Mouse (Mus musculus): ENCODE data around the gene Tunar. TPM values are rescaled to one million over a fixed set of nuclear protein-coding genes. Genes with fewer than 3 reads are reported as not detected.

Gene Tunar
- polyA plus RNA-seq, 1 experiment: not detected

DNA sequence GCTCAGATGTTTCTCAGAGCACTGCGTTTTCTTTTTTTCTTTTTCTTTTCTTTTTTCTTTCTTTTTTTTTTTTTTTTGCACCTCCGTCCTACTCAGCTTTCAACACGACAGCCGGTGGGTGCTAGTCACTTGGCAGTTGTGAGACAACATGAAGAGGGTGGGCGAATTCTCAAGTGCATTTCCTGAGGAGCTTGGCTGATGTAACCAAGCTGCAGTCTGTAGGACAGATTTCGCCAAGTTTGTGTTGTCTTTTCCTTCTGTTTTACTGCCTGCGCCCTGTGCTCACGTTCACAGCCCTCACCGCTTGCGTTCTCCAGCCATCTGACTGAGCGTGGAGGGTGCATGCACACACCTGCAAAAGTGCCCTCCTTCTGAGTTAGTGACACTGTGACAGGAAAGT, 5.3 kb upstream of the Tunar start:
- no peak overlapping the region for H3ac ChIP-seq (ENCODE audit: control insufficient read depth, insufficient read length)
- H3K4me2 ChIP-seq (ENCODE audit: low read depth): no peak overlapping the region
- no peaks in the 10 kb centered on the region for H3K36me3 ChIP-seq (ENCODE audit: control insufficient read depth, insufficient read depth)
- no peaks in the 10 kb centered on the region for H3K27me3 ChIP-seq (ENCODE audit: control insufficient read depth, insufficient read depth, insufficient read length)
- no peaks in the 10 kb centered on the region for H3K79me2 ChIP-seq (ENCODE audit: control insufficient read depth, insufficient read depth)
- H3K4me3 ChIP-seq: no peak overlapping the region
- no peak for TF ChIP-seq USF1 (IDR thresholded peaks at IDR 0.05; ENCODE audit: low read depth)
- TF ChIP-seq POLR2AphosphoS2 (IDR thresholded peaks at IDR 0.05; ENCODE audit: insufficient read length, low read depth): no peak
- TF ChIP-seq MAX (IDR thresholded peaks at IDR 0.05; ENCODE audit: low read depth): no peak
- no peak for TF ChIP-seq MYOG (IDR thresholded peaks at IDR 0.05; ENCODE audit: control insufficient read depth in 1 of 3, insufficient read depth in 1 of 3, insufficient read length in 2 of 3, low read depth in 2 of 3)
- no peak for TF ChIP-seq E2F4 (IDR thresholded peaks at IDR 0.05; ENCODE audit: insufficient read depth)
- TF ChIP-seq TCF12 (IDR thresholded peaks at IDR 0.05; ENCODE audit: insufficient read depth, poor library complexity, severe bottlenecking): no peak

DNA sequence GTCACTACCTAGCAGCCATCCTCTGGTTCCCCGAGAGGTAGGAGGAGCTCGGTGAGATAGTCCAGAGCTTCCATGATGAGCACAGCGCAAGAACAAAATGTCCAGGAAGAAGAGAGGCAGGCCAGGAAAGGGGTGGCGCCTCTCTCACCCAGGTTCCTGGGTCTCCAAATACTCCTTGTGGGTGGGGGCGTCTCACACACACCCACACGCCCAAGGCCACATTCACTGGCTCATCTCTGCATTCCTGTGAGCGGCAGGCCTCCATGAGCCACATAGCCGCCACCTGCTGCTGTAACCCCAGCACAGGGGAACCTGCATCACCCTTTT, 2.4 kb downstream of the Tunar start:
- H3K4me3 ChIP-seq: no peak overlapping the region
- H3K79me2 ChIP-seq (ENCODE audit: control insufficient read depth, insufficient read depth): no peaks in the 10 kb centered on the region
- TF ChIP-seq TCF3 (IDR thresholded peaks at IDR 0.05; ENCODE audit: insufficient read length, low read depth): no peak
- no peak for TF ChIP-seq CEBPB (IDR thresholded peaks at IDR 0.05; ENCODE audit: insufficient read depth, poor library complexity, severe bottlenecking)
- no peak for TF ChIP-seq MAX (IDR thresholded peaks at IDR 0.05; ENCODE audit: low read depth)
- TF ChIP-seq E2F4 (IDR thresholded peaks at IDR 0.05; ENCODE audit: insufficient read depth): no peak
- no peak for TF ChIP-seq POLR2AphosphoS2 (IDR thresholded peaks at IDR 0.05; ENCODE audit: insufficient read length, low read depth)
- no peak for TF ChIP-seq TCF12 (IDR thresholded peaks at IDR 0.05; ENCODE audit: insufficient read depth, poor library complexity, severe bottlenecking)
- no peak for TF ChIP-seq MYOD1 (IDR thresholded peaks at IDR 0.05; ENCODE audit: control insufficient read depth in 1 of 3, insufficient read length in 2 of 3, low read depth in 2 of 3)
- TF ChIP-seq SRF (IDR thresholded peaks at IDR 0.05; ENCODE audit: control insufficient read depth, insufficient read length, low read depth): no peak
- no peak for TF ChIP-seq POLR2A (IDR thresholded peaks at IDR 0.05; ENCODE audit: insufficient read length, low read depth)
- no peak for TF ChIP-seq REST (IDR thresholded peaks at IDR 0.05; ENCODE audit: insufficient read depth, insufficient read length)
- no peak overlapping the region for H3ac ChIP-seq (ENCODE audit: control insufficient read depth, insufficient read length)
- H3K36me3 ChIP-seq (ENCODE audit: control insufficient read depth, insufficient read depth): no peaks in the 10 kb centered on the region
- peaks cover 18% of the 10 kb centered on the region for H3K27me3 ChIP-seq (ENCODE audit: control insufficient read depth, insufficient read depth, insufficient read length)
- H3K4me2 ChIP-seq (ENCODE audit: low read depth): no peak overlapping the region

- TF ChIP-seq MYOG (IDR thresholded peaks at IDR 0.05; ENCODE audit: control insufficient read depth in 1 of 3, insufficient read depth in 1 of 3, insufficient read length in 2 of 3, low read depth in 2 of 3) (no peak), CEBPB (IDR thresholded peaks at IDR 0.05; ENCODE audit: insufficient read depth, poor library complexity, severe bottlenecking) (no peak), REST (IDR thresholded peaks at IDR 0.05; ENCODE audit: insufficient read depth, insufficient read length) (no peak), POLR2A (IDR thresholded peaks at IDR 0.05; ENCODE audit: insufficient read length, low read depth) (no peak), E2F4 (IDR thresholded peaks at IDR 0.05; ENCODE audit: insufficient read depth) (no peak), MYOD1 (IDR thresholded peaks at IDR 0.05; ENCODE audit: control insufficient read depth in 1 of 3, insufficient read length in 2 of 3, low read depth in 2 of 3) (no peak), USF1 (IDR thresholded peaks at IDR 0.05; ENCODE audit: low read depth) (no peak), SRF (IDR thresholded peaks at IDR 0.05; ENCODE audit: control insufficient read depth, insufficient read length, low read depth) (no peak), MAX (IDR thresholded peaks at IDR 0.05; ENCODE audit: low read depth) (no peak), TCF12 (IDR thresholded peaks at IDR 0.05; ENCODE audit: insufficient read depth, poor library complexity, severe bottlenecking) (no peak), TCF3 (IDR thresholded peaks at IDR 0.05; ENCODE audit: insufficient read length, low read depth) (no peak), POLR2AphosphoS2 (IDR thresholded peaks at IDR 0.05; ENCODE audit: insufficient read length, low read depth) (no peak)
- Histone ChIP-seq H3K79me2 (ENCODE audit: control insufficient read depth, insufficient read depth) (no peaks in the 10 kb centered on the region), H3K4me3 (no peak overlapping the region), H3K36me3 (ENCODE audit: control insufficient read depth, insufficient read depth) (no peaks in the 10 kb centered on the region), H3K27me3 (ENCODE audit: control insufficient read depth, insufficient read depth, insufficient read length) (peaks cover 18% of the 10 kb centered on the region), H3ac (ENCODE audit: control insufficient read depth, insufficient read length) (no peak overlapping the region), H3K4me2 (ENCODE audit: low read depth) (no peak overlapping the region)
Measured at GRCm38 (mm10) chr12:105336421-105337289, 3.0 kb downstream of the Tunar start.

- H3K4me3 ChIP-seq: no peak overlapping the region
Measured at GRCm38 (mm10) chr12:105337290-105338005, 3.8 kb downstream of the Tunar start.

More at GRCm38 (mm10) chr12:105337290-105338005, 3.8 kb downstream of the Tunar start:
- no peak for TF ChIP-seq TCF3 (IDR thresholded peaks at IDR 0.05; ENCODE audit: insufficient read length, low read depth)
- no peak for TF ChIP-seq MAX (IDR thresholded peaks at IDR 0.05; ENCODE audit: low read depth)
- TF ChIP-seq POLR2AphosphoS2 (IDR thresholded peaks at IDR 0.05; ENCODE audit: insufficient read length, low read depth): no peak
- TF ChIP-seq MYOD1 (IDR thresholded peaks at IDR 0.05; ENCODE audit: control insufficient read depth in 1 of 3, insufficient read length in 2 of 3, low read depth in 2 of 3): no peak
- no peak for TF ChIP-seq POLR2A (IDR thresholded peaks at IDR 0.05; ENCODE audit: insufficient read length, low read depth)
- no peak for TF ChIP-seq REST (IDR thresholded peaks at IDR 0.05; ENCODE audit: insufficient read depth, insufficient read length)
- TF ChIP-seq TCF12 (IDR thresholded peaks at IDR 0.05; ENCODE audit: insufficient read depth, poor library complexity, severe bottlenecking): no peak
- no peak for TF ChIP-seq USF1 (IDR thresholded peaks at IDR 0.05; ENCODE audit: low read depth)
- TF ChIP-seq SRF (IDR thresholded peaks at IDR 0.05; ENCODE audit: control insufficient read depth, insufficient read length, low read depth): no peak
- TF ChIP-seq CEBPB (IDR thresholded peaks at IDR 0.05; ENCODE audit: insufficient read depth, poor library complexity, severe bottlenecking): no peak
- TF ChIP-seq MYOG (IDR thresholded peaks at IDR 0.05; ENCODE audit: control insufficient read depth in 1 of 3, insufficient read depth in 1 of 3, insufficient read length in 2 of 3, low read depth in 2 of 3): no peak
- no peak for TF ChIP-seq E2F4 (IDR thresholded peaks at IDR 0.05; ENCODE audit: insufficient read depth)
- no peak overlapping the region for H3ac ChIP-seq (ENCODE audit: control insufficient read depth, insufficient read length)
- no peaks in the 10 kb centered on the region for H3K79me2 ChIP-seq (ENCODE audit: control insufficient read depth, insufficient read depth)
- H3K4me2 ChIP-seq (ENCODE audit: low read depth): no peak overlapping the region
- peaks cover 18% of the 10 kb centered on the region for H3K27me3 ChIP-seq (ENCODE audit: control insufficient read depth, insufficient read depth, insufficient read length)
- no peaks in the 10 kb centered on the region for H3K36me3 ChIP-seq (ENCODE audit: control insufficient read depth, insufficient read depth)
